Mouse (Mus musculus) kidney, embryonic 16.5 days (tissue): ENCODE measurements around the gene B3gat1. TPM values are rescaled to one million over a fixed set of nuclear protein-coding genes. Genes with fewer than 3 reads are reported as not detected.

Source experiments
- ATAC-seq: fragments of 200-750 bp; cut with Nextera tagmentation; 2 replicates; pipeline ENCODE4 v1.8.0; 2017; ENCODE audit warnings: moderate TSS enrichment; ENCODE audit not compliant: low FRiP score, low TSS enrichment
- H3K27ac ChIP-seq: fragments of 300-500 bp; sonication (generic); 2 replicates; pipeline ENCODE4 v1.5.1; 2014; ENCODE audit warnings: low read length
- H3K27me3 ChIP-seq: fragments of 300-500 bp; sonication (generic); 2 replicates; pipeline ENCODE4 v1.6.1; 2014; ENCODE audit warnings: low read length, control low read depth, mixed read lengths; ENCODE audit not compliant: insufficient read depth
- H3K36me3 ChIP-seq: fragments of 300-500 bp; sonication (generic); 2 replicates; pipeline ENCODE4 v1.6.1; 2014; ENCODE audit warnings: low read length, control low read depth, mixed read lengths; ENCODE audit not compliant: insufficient read depth
- H3K4me1 ChIP-seq: fragments of 300-500 bp; sonication (generic); 2 replicates; pipeline ENCODE4 v1.6.1; 2014; ENCODE audit warnings: low read length, control low read depth, mixed read lengths; ENCODE audit not compliant: insufficient read depth
- H3K4me2 ChIP-seq: fragments of 300-500 bp; sonication (generic); replicated peaks from 2 replicates; pipeline ENCODE4 v1.6.1; 2014; ENCODE audit warnings: low read depth, low read length
- H3K4me3 ChIP-seq: fragments of 300-500 bp; sonication (generic); 2 replicates; pipeline ENCODE4 v1.5.1; 2014; ENCODE audit warnings: mild to moderate bottlenecking, low read length
- H3K9ac ChIP-seq: fragments of 300-500 bp; sonication (generic); replicated peaks from 2 replicates; pipeline ENCODE4 v1.6.1; 2014; ENCODE audit warnings: low read length
- H3K9me3 ChIP-seq: fragments of 300-500 bp; sonication (generic); 2 replicates; pipeline ENCODE4 v1.6.1; 2016; ENCODE audit warnings: low read length, control low read depth
- WGBS: fragments of 180-500 bp; shearing (Covaris S2); extraction: QIAGEN DNeasy Blood & Tissue Kit; methylation state at CpG from one replicate; pipeline ENCODE4 v1.1.7; 2014; 5-methylcytosine and 5-hydroxymethylcytosine counted together
- polyA plus RNA-seq: library from polyadenylated mRNA; unstranded; fragments of >200 nt; fragmentation: Nextera tagmentation; extraction: Ambion mirVana; gene quantifications from 2 replicates; pipeline ENCODE4 v1.2.1, GENCODE M21; 2015

Gene B3gat1
- 0.07 and 0.12 TPM in 2 replicates for polyA plus RNA-seq

GRCm38 (mm10) chr9:26733206-26733891 is at the start of gene B3gat1:
Gene B3gat1, plus strand, starts transcription at chr9:26733728.
- ATAC-seq = peak; percentile 82; the same call in 1 of the 2 replicates
- peaks cover 4% of the 10 kb centered on the region for H3K4me1 ChIP-seq
- H3K36me3 ChIP-seq = no peaks in the 10 kb centered on the region
- peak within 1 kb of the TSS; percentile 52 for H3K4me3 ChIP-seq
- 1% methylated on average over 60 of the region's 65 CpGs for WGBS
- H3K27ac ChIP-seq = no peak within 1 kb of the TSS
- H3K9me3 ChIP-seq = no peaks in the 10 kb centered on the region
- H3K4me2 ChIP-seq = peak within 1 kb of the TSS; percentile 91
- H3K9ac ChIP-seq = 0 out of 2 replicates have a peak within 1 kb of the TSS, but pooled peaks have one; percentile 44
- peaks cover 46% of the 10 kb centered on the region for H3K27me3 ChIP-seq

- no peaks in the 10 kb centered on the region for H3K4me1 ChIP-seq
- H3K27ac ChIP-seq = no peak overlapping the region
- no peak overlapping the region for H3K4me3 ChIP-seq
- no peaks in the 10 kb centered on the region for H3K9me3 ChIP-seq
- no peaks in the 10 kb centered on the region for H3K36me3 ChIP-seq
- H3K4me2 ChIP-seq = no peak overlapping the region
- H3K9ac ChIP-seq = no peak overlapping the region
- whole genome bisulfite sequencing = 60% methylated on average over 1 of the region's 1 CpGs
- ATAC-seq = no peak
- H3K27me3 ChIP-seq = no peaks in the 10 kb centered on the region
Measured at GRCm38 (mm10) chr9:26689171-26689570, 44.4 kb upstream of the B3gat1 start.

GRCm38 (mm10) chr9:26689956-26690698 is 43.4 kb upstream of the B3gat1 start:
- Histone ChIP-seq H3K27ac (no peak overlapping the region), H3K27me3 (no peaks in the 10 kb centered on the region), H3K4me1 (no peaks in the 10 kb centered on the region), H3K9ac (no peak overlapping the region), H3K36me3 (no peaks in the 10 kb centered on the region), H3K9me3 (no peaks in the 10 kb centered on the region), H3K4me2 (no peak overlapping the region), H3K4me3 (no peak overlapping the region)
- 64% methylated on average over 7 of the region's 7 CpGs for WGBS
- ATAC-seq = no peak

GRCm38 (mm10) chr9:26692641-26693040 is 40.9 kb upstream of the B3gat1 start:
- no peaks in the 10 kb centered on the region for H3K4me1 ChIP-seq
- no peak overlapping the region for H3K27ac ChIP-seq
- no peaks in the 10 kb centered on the region for H3K27me3 ChIP-seq
- 81% methylated on average over 4 of the region's 4 CpGs for WGBS
- H3K9ac ChIP-seq = no peak overlapping the region
- H3K36me3 ChIP-seq = no peaks in the 10 kb centered on the region
- H3K4me3 ChIP-seq = no peak overlapping the region
- no peaks in the 10 kb centered on the region for H3K9me3 ChIP-seq
- ATAC-seq = no peak
- no peak overlapping the region for H3K4me2 ChIP-seq

GRCm38 (mm10) chr9:26694656-26695055 is 38.9 kb upstream of the B3gat1 start:
- Histone ChIP-seq H3K4me3 (no peak overlapping the region), H3K4me1 (no peaks in the 10 kb centered on the region), H3K9me3 (no peaks in the 10 kb centered on the region), H3K4me2 (no peak overlapping the region), H3K36me3 (no peaks in the 10 kb centered on the region), H3K27ac (no peak overlapping the region), H3K9ac (no peak overlapping the region), H3K27me3 (no peaks in the 10 kb centered on the region)
- ATAC-seq = no peak
- WGBS = 68% methylated on average over 3 of the region's 3 CpGs

- no peak overlapping the region for H3K4me3 ChIP-seq
- H3K27ac ChIP-seq = no peak overlapping the region
- ATAC-seq = no peak
- 73% methylated on average over 5 of the region's 5 CpGs for WGBS
- no peaks in the 10 kb centered on the region for H3K36me3 ChIP-seq
- no peaks in the 10 kb centered on the region for H3K9me3 ChIP-seq
- H3K27me3 ChIP-seq = no peaks in the 10 kb centered on the region
- H3K4me2 ChIP-seq = no peak overlapping the region
- H3K9ac ChIP-seq = no peak overlapping the region
- H3K4me1 ChIP-seq = no peaks in the 10 kb centered on the region
Measured at GRCm38 (mm10) chr9:26695178-26695577, 38.4 kb upstream of the B3gat1 start.

- Histone ChIP-seq H3K4me2 (no peak overlapping the region), H3K9ac (no peak overlapping the region), H3K27me3 (no peaks in the 10 kb centered on the region), H3K4me3 (no peak overlapping the region), H3K27ac (no peak overlapping the region), H3K4me1 (no peaks in the 10 kb centered on the region), H3K9me3 (no peaks in the 10 kb centered on the region), H3K36me3 (no peaks in the 10 kb centered on the region)
- 76% methylated on average over 2 of the region's 2 CpGs for WGBS
- ATAC-seq = no peak
Measured at GRCm38 (mm10) chr9:26698286-26698685, 35.2 kb upstream of the B3gat1 start.

GRCm38 (mm10) chr9:26700329-26700728 is 33.2 kb upstream of the B3gat1 start:
- H3K4me1 ChIP-seq = no peaks in the 10 kb centered on the region
- H3K27me3 ChIP-seq = no peaks in the 10 kb centered on the region
- H3K36me3 ChIP-seq = no peaks in the 10 kb centered on the region
- no peak for ATAC-seq
- H3K27ac ChIP-seq = no peak overlapping the region
- H3K9me3 ChIP-seq = no peaks in the 10 kb centered on the region
- no peak overlapping the region for H3K4me3 ChIP-seq
- 79% methylated on average over 2 of the region's 2 CpGs for WGBS
- no peak overlapping the region for H3K9ac ChIP-seq
- no peak overlapping the region for H3K4me2 ChIP-seq

GRCm38 (mm10) chr9:26718388-26718787 is 15.1 kb upstream of the B3gat1 start:
- WGBS = 43% methylated on average over 3 of the region's 3 CpGs
- Histone ChIP-seq H3K4me3 (no peak overlapping the region), H3K9me3 (no peaks in the 10 kb centered on the region), H3K27me3 (no peaks in the 10 kb centered on the region), H3K4me1 (no peaks in the 10 kb centered on the region), H3K36me3 (no peaks in the 10 kb centered on the region), H3K4me2 (no peak overlapping the region), H3K27ac (no peak overlapping the region), H3K9ac (no peak overlapping the region)
- no peak for ATAC-seq

GRCm38 (mm10) chr9:26721771-26722170 is 11.8 kb upstream of the B3gat1 start:
- no peak for ATAC-seq
- Histone ChIP-seq H3K36me3 (no peaks in the 10 kb centered on the region), H3K27ac (no peak overlapping the region), H3K4me1 (no peaks in the 10 kb centered on the region), H3K27me3 (no peaks in the 10 kb centered on the region), H3K9ac (no peak overlapping the region), H3K9me3 (no peaks in the 10 kb centered on the region), H3K4me3 (no peak overlapping the region), H3K4me2 (no peak overlapping the region)
- WGBS = 55% methylated on average over 7 of the region's 7 CpGs
